In genomic region chr10:81496264-81496901, GRCm38 (mm10) we compare ENCODE assay signal across 8 mouse cellular contexts. TPM values are rescaled to one million over a fixed set of nuclear protein-coding genes. Genes with fewer than 3 reads are reported as not detected.
DNase-seq lines count a peak whose midpoint lies in the region; ATAC-seq and TF ChIP-seq lines count a peak whose summit lies in the region.

Gene Ncln (minus strand): TSS chr10:81496392.

- peak; percentile 98 for DNase-seq in MN1 (ENCODE audit: low spot score)
- DNase-seq in cerebellum, adult 9-10 months: peak; percentile 98
- peak; percentile 98 for DNase-seq in hindbrain, embryonic 10.5 days (ENCODE audit: low spot score)
- peak; percentile 99 for DNase-seq in layer of hippocampus, adult 9-11 months
- DNase-seq in lung, postnatal 0 days (ENCODE audit: low spot score): peak; percentile 100
- DNase-seq in ovary, postnatal 14 days (ENCODE audit: low spot score): peak; percentile 96
- DNase-seq in thymus, postnatal 14 days: peak; percentile 99

- H3K4me2 ChIP-seq in lung, postnatal 0 days (replicated peaks; ENCODE audit: low read depth, low read length): peak within 1 kb of the TSS; percentile 86

- H3K4me1 ChIP-seq in hindbrain, embryonic 10.5 days (replicated peaks): peaks cover 48% of the 10 kb centered on the region
- H3K4me1 ChIP-seq in lung, postnatal 0 days (ENCODE audit: insufficient read depth, low read depth, low read length): peaks cover 13% of the 10 kb centered on the region; the same call in 1 of the 2 replicates

- H3K27ac ChIP-seq in hindbrain, embryonic 10.5 days: peak within 1 kb of the TSS; percentile 85
- peak within 1 kb of the TSS; percentile 66; the same call in 1 of the 2 replicates for H3K27ac ChIP-seq in lung, postnatal 0 days (ENCODE audit: low read length)

- H3K27me3 ChIP-seq in hindbrain, embryonic 10.5 days (ENCODE audit: insufficient read depth, poor library complexity, severe bottlenecking): no peaks in the 10 kb centered on the region
- H3K27me3 ChIP-seq in lung, postnatal 0 days (replicated peaks; ENCODE audit: insufficient read depth, low read length): no peaks in the 10 kb centered on the region

- H3K9me3 ChIP-seq in hindbrain, embryonic 10.5 days: no peaks in the 10 kb centered on the region
- H3K9me3 ChIP-seq in lung, postnatal 0 days (ENCODE audit: low read length): no peaks in the 10 kb centered on the region

- peak within 1 kb of the TSS; percentile 80 for H3K9ac ChIP-seq in lung, postnatal 0 days (replicated peaks; ENCODE audit: low read depth)

- peak; percentile 53; the same call in 1 of the 2 replicates for TF ChIP-seq EP300 in lung, postnatal 0 days (IDR thresholded peaks at IDR 0.05)

- TF ChIP-seq CTCF in lung, postnatal 0 days (IDR thresholded peaks at IDR 0.05): peak; percentile 22; the same call in 1 of the 2 replicates

- H3K4me3 ChIP-seq in hindbrain, embryonic 10.5 days: peak within 1 kb of the TSS; percentile 84
- H3K4me3 ChIP-seq in lung, postnatal 0 days (ENCODE audit: low read depth, low read length): peak within 1 kb of the TSS; percentile 74

- ATAC-seq in frontal cortex, adult (ENCODE audit: low TSS enrichment): peak; percentile 92
- peak; percentile 97 for ATAC-seq in lung, postnatal 0 days

- peaks cover 28% of the 10 kb centered on the region for H3K36me3 ChIP-seq in hindbrain, embryonic 10.5 days
- no peaks in the 10 kb centered on the region for H3K36me3 ChIP-seq in lung, postnatal 0 days (ENCODE audit: insufficient read depth, low read length)

- under 1% methylated on average over 45 of the region's 45 CpGs for WGBS in hindbrain, embryonic 10.5 days
- under 1% methylated on average over 43 of the region's 45 CpGs for WGBS in lung, postnatal 0 days

RNA-seq across cellular contexts. Expression of gene Ncln, which starts in this region (rescaled TPM):
- polyA plus RNA-seq in hindbrain, embryonic 10.5 days (2016; fragmentation: Nextera tagmentation; extraction: Ambion mirVana): 87.4 and 92.6 TPM in 2 replicates
- 40.7 and 46.7 TPM in 2 replicates for polyA plus RNA-seq in lung, postnatal 0 days (2015; fragmentation: Nextera tagmentation; extraction: Ambion mirVana)

Comparison
In these comparisons a context has a peak if more than half of its experiments do, and no peak if none do; other contexts are left out.
1. Peak in every context shown above with its lines: DNase-seq, ATAC-seq, H3K4me3 ChIP-seq and H3K27ac ChIP-seq.